Mouse (Mus musculus) kidney, postnatal 10 days (tissue): ENCODE results near the gene Ift20.
"Not testable (repeated sequence)": the region's sequence is repeated elsewhere in the genome, so short reads cannot be mapped to it uniquely, and the experiment has no call there.

ENCODE experiments used
- DNase-seq: peaks from one replicate; pipeline ENCODE4 v3.0.0; 2021; ENCODE audit warnings: mixed read lengths

Gene Ift20

GRCm38 (mm10) chr11:78568827-78569226 is 32.7 kb downstream of the Ift20 start:
- DNase-seq, result no peak

GRCm38 (mm10) chr11:78569806-78570205 is 33.6 kb downstream of the Ift20 start:
- DNase-seq, result peak; percentile 40

- no peak for DNase-seq
Observed at GRCm38 (mm10) chr11:78571441-78571840, 35.3 kb downstream of the Ift20 start.

- no peak for DNase-seq
Observed at GRCm38 (mm10) chr11:78571854-78572253, 35.7 kb downstream of the Ift20 start.

- DNase-seq, result not testable (repeated sequence)
Observed at GRCm38 (mm10) chr11:78574031-78574430, 37.9 kb downstream of the Ift20 start.

- no peak for DNase-seq
Observed at GRCm38 (mm10) chr11:78574536-78574935, 38.4 kb downstream of the Ift20 start.

GRCm38 (mm10) chr11:78574975-78575374 is 38.8 kb downstream of the Ift20 start:
- DNase-seq, result no peak

GRCm38 (mm10) chr11:78582848-78583247 is 46.7 kb downstream of the Ift20 start:
- DNase-seq, result no peak

GRCm38 (mm10) chr11:78586099-78586498 is 49.9 kb downstream of the Ift20 start:
- no peak for DNase-seq

GRCm38 (mm10) chr11:78587677-78588076 is 51.5 kb downstream of the Ift20 start:
- not testable (repeated sequence) for DNase-seq
